Mouse (Mus musculus): ENCODE measurements around the gene Kdm5b. TPM values are rescaled to one million over a fixed set of nuclear protein-coding genes. Genes with fewer than 3 reads are reported as not detected.

The Kdm5b gene
- polyA plus RNA-seq, 1 experiment: not detected

DNA sequence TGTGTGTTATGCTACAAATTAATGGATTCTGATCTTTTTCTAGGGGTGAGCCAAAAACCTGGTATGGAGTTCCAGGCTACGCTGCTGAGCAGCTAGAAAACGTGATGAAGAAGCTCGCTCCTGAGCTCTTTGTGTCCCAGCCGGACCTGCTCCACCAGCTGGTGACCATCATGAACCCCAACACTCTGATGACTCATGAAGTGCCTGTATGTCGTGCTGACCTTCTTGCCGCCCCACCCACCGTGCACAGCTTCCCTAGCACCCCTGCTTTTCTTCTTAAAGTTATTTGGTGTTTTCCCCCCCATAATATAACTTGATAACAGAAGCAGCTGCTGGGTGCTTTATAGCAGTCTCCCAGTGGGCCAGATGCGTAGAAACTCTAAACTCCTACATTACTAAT, 45.7 kb downstream of the Kdm5b start:
- no peak overlapping the region for H3K4me3 ChIP-seq (ENCODE audit: insufficient read depth, low read depth, low read length)
- H3K4me1 ChIP-seq (ENCODE audit: control insufficient read depth, insufficient read depth, low read length): no peaks in the 10 kb centered on the region
- no peak overlapping the region for H3K27ac ChIP-seq (ENCODE audit: insufficient read depth, low read depth, low read length)
- WGBS: 84% methylated on average over 8 of the region's 8 CpGs
- TF ChIP-seq POLR2A (IDR thresholded peaks at IDR 0.05; ENCODE audit: insufficient read depth, low read depth, low read length): no peak
- no peak for TF ChIP-seq CTCF (IDR thresholded peaks at IDR 0.05; ENCODE audit: insufficient read depth, low read depth, low read length)

DNA sequence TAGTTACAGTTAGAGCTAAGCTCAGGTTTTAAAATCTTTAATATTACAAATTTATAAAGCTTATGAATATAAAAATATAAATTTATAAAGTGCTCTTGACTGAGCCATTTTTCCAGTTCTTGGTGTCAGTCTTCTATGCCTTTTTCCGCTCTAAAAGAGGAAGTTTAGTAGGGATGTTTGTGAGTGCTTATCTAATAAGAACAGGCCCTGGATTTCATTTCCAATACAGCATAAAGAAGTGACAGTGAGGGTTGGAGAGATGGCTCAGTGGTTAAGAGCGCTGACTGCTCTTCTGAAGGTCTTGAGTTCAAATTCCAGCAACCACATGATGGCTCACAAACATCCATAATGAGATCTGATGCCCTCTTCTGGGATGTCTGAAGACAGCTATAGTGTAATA, 46.4 kb downstream of the Kdm5b start:
- H3K27ac ChIP-seq (ENCODE audit: insufficient read depth, low read depth, low read length): no peak overlapping the region
- no peak overlapping the region for H3K4me3 ChIP-seq (ENCODE audit: insufficient read depth, low read depth, low read length)
- TF ChIP-seq POLR2A (IDR thresholded peaks at IDR 0.05; ENCODE audit: insufficient read depth, low read depth, low read length) (no peak), CTCF (IDR thresholded peaks at IDR 0.05; ENCODE audit: insufficient read depth, low read depth, low read length) (no peak)
- no peaks in the 10 kb centered on the region for H3K4me1 ChIP-seq (ENCODE audit: control insufficient read depth, insufficient read depth, low read length)
- WGBS: 99% methylated on average over 2 of the region's 2 CpGs

DNA sequence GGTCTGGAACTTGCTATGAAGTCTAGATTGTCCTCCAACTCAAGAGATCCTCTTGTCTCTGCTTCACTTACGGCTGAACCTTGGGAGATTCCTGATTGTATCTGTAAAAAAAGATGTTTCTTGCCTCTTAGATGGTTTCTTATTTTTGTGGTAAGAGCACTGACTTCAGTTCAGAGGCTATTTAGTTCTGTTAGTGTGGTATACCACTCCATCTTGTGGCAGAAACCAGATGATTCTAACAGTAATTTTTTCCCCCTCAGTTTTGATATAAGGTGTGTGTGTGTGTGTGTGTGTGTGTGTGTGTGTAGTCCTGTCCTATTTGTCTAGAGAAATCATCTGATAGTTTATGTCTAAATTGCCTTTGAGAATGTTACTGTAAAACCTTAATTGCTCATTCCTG, 47.3 kb downstream of the Kdm5b start:
- Histone ChIP-seq H3K4me3 (ENCODE audit: insufficient read depth, low read depth, low read length) (no peak overlapping the region), H3K4me1 (ENCODE audit: control insufficient read depth, insufficient read depth, low read length) (no peaks in the 10 kb centered on the region), H3K27ac (ENCODE audit: insufficient read depth, low read depth, low read length) (no peak overlapping the region)
- no peak for TF ChIP-seq POLR2A (IDR thresholded peaks at IDR 0.05; ENCODE audit: insufficient read depth, low read depth, low read length)
- TF ChIP-seq CTCF (IDR thresholded peaks at IDR 0.05; ENCODE audit: insufficient read depth, low read depth, low read length): no peak
- WGBS: 88% methylated on average over 1 of the region's 1 CpGs

DNA sequence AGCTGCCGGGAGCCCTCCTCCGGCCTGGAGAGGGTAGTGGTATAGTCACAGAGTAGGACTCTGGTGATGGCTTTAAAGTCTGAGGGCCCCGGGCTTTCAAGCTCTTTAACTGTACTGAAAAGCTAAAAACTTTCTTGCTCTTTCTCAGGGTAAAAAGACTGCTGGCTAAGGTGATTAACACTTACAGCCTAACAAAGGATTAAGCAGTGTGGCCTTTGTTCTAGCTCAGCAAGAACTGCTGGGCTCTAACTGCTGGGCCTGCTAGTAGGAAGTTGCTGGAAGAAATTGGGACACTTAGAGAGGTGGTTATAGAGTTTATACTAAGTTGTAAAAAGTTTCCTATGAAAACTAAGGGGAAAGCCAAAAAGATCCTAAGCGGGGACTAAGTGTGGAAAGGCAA, 49.2 kb downstream of the Kdm5b start:
- no peaks in the 10 kb centered on the region for H3K4me1 ChIP-seq (ENCODE audit: control insufficient read depth, insufficient read depth, low read length)
- WGBS: 37% methylated on average over 4 of the region's 4 CpGs
- no peak for TF ChIP-seq CTCF (IDR thresholded peaks at IDR 0.05; ENCODE audit: insufficient read depth, low read depth, low read length)
- TF ChIP-seq POLR2A (IDR thresholded peaks at IDR 0.05; ENCODE audit: insufficient read depth, low read depth, low read length): no peak
- H3K27ac ChIP-seq (ENCODE audit: insufficient read depth, low read depth, low read length): no peak overlapping the region
- no peak overlapping the region for H3K4me3 ChIP-seq (ENCODE audit: insufficient read depth, low read depth, low read length)

DNA sequence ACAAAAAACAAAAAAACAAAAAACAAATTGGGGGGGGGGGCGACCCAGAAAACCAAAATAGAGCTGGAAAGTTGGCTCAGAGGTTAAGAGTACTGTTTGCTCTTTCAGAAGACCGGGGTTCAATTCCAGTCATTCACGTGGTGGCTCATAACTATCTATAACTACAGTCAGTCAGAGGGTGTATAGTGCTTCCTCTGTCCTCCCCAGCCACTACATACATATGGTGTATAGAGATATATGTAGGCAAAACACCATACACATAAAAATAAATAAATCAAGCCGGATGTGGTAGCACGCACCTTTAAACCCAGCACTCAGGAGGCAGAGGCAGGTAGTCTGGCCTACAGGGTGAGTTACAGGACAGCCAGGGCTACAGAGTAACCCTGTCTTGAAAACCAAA, 54.6 kb downstream of the Kdm5b start:
- 93% methylated on average over 5 of the region's 5 CpGs for WGBS
- TF ChIP-seq POLR2A (IDR thresholded peaks at IDR 0.05; ENCODE audit: insufficient read depth, low read depth, low read length) (no peak), CTCF (IDR thresholded peaks at IDR 0.05; ENCODE audit: insufficient read depth, low read depth, low read length) (no peak)
- H3K4me1 ChIP-seq (ENCODE audit: control insufficient read depth, insufficient read depth, low read length): no peaks in the 10 kb centered on the region

DNA sequence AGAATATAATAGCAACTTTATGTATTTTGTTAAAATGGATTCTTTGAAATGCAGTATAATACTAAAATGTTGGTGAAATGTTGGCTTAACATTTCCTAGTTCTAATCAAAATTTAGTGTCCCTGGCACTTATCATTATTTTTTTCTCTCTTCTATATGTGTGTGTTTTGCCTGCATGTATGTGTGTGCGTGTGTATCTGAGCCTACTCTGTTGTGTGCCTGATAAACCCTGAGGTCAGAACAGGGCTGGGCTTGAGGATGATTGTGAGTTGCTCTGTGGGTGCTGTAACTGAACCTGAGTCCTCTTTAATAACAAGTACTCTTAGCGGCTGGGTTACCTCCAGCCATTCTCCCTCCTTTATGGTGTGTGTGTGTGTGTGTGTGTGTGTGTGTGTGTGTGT, 55.0 kb downstream of the Kdm5b start:
- H3K4me1 ChIP-seq (ENCODE audit: control insufficient read depth, insufficient read depth, low read length): no peaks in the 10 kb centered on the region
- TF ChIP-seq CTCF (IDR thresholded peaks at IDR 0.05; ENCODE audit: insufficient read depth, low read depth, low read length) (no peak), POLR2A (IDR thresholded peaks at IDR 0.05; ENCODE audit: insufficient read depth, low read depth, low read length) (no peak)
- H3K4me3 ChIP-seq (ENCODE audit: insufficient read depth, low read depth, low read length): no peak overlapping the region
- no peak overlapping the region for H3K27ac ChIP-seq (ENCODE audit: insufficient read depth, low read depth, low read length)
- 97% methylated on average over 2 of the region's 2 CpGs for WGBS

More for the DNA sequence above, 54.6 kb downstream of the Kdm5b start:
- Histone ChIP-seq H3K27ac (ENCODE audit: insufficient read depth, low read depth, low read length) (no peak overlapping the region), H3K4me3 (ENCODE audit: insufficient read depth, low read depth, low read length) (no peak overlapping the region)

DNA sequence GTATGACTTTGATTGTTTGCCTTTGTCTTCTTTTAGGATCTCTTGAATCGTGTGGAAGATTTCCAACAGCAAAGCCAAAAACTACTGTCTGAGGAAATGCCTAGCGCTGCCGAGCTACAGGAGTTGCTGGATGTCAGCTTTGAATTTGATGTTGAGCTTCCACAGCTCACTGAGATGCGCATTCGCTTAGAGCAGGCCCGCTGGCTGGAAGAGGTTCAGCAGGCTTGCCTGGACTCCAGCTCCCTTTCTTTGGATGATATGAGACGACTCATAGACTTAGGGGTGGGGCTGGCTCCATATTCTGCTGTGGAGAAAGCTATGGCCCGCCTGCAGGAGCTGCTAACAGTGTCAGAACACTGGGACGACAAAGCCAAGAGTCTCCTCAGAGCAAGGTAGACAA, 57.7 kb downstream of the Kdm5b start:
- no peak for TF ChIP-seq POLR2A (IDR thresholded peaks at IDR 0.05; ENCODE audit: insufficient read depth, low read depth, low read length)
- H3K4me1 ChIP-seq (ENCODE audit: control insufficient read depth, insufficient read depth, low read length): no peaks in the 10 kb centered on the region
- no peak overlapping the region for H3K27ac ChIP-seq (ENCODE audit: insufficient read depth, low read depth, low read length)
- H3K4me3 ChIP-seq (ENCODE audit: insufficient read depth, low read depth, low read length): no peak overlapping the region
- 70% methylated on average over 9 of the region's 9 CpGs for WGBS

DNA sequence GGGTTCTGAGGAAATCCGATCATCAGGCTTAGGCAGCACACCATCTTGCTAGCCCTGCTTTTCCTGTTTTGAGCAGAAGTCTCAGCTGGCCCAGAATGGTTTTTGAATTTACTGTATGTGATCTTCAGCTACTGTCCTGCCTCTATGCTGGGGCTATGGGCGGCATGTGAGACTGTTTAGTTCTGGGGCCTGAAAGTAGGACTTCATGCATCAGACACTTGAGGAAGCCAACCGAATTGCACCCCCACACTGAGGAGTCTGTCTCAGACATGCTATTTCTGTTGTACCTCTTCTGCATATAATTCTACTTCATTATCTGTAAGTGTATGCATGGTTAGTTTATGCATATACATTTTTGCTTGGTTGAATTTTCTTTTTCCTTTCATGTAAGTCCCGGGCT, 65.4 kb downstream of the Kdm5b start:
- Histone ChIP-seq H3K4me1 (ENCODE audit: control insufficient read depth, insufficient read depth, low read length) (no peaks in the 10 kb centered on the region), H3K4me3 (ENCODE audit: insufficient read depth, low read depth, low read length) (no peak overlapping the region), H3K27ac (ENCODE audit: insufficient read depth, low read depth, low read length) (no peak overlapping the region)
- 84% methylated on average over 4 of the region's 4 CpGs for WGBS
- TF ChIP-seq CTCF (IDR thresholded peaks at IDR 0.05; ENCODE audit: insufficient read depth, low read depth, low read length): no peak

DNA sequence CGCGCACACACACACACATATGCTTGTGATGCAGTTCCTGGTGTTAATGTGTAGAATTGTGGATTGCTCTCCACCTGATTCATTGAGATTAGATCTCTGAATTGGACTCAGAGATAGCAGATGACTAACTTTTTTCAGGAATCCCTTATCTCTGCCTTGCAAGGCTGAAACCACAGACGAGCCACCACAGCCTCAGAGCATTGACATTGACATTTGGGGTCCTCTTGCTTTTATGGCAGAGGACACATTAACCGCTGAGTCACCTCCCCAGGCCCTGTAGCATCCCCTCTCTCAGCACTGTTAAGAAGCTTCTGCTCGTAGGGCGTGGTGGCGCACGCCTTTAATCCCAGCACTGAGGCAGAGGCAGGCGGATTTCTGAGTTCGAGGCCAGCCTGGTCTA, 69.5 kb downstream of the Kdm5b start:
- no peak for TF ChIP-seq POLR2A (IDR thresholded peaks at IDR 0.05; ENCODE audit: insufficient read depth, low read depth, low read length)
- TF ChIP-seq CTCF (IDR thresholded peaks at IDR 0.05; ENCODE audit: insufficient read depth, low read depth, low read length): no peak
- H3K4me3 ChIP-seq (ENCODE audit: insufficient read depth, low read depth, low read length): no peak overlapping the region
- H3K27ac ChIP-seq (ENCODE audit: insufficient read depth, low read depth, low read length): no peak overlapping the region
- WGBS: 95% methylated on average over 10 of the region's 10 CpGs
- H3K4me1 ChIP-seq (ENCODE audit: control insufficient read depth, insufficient read depth, low read length): no peaks in the 10 kb centered on the region

DNA sequence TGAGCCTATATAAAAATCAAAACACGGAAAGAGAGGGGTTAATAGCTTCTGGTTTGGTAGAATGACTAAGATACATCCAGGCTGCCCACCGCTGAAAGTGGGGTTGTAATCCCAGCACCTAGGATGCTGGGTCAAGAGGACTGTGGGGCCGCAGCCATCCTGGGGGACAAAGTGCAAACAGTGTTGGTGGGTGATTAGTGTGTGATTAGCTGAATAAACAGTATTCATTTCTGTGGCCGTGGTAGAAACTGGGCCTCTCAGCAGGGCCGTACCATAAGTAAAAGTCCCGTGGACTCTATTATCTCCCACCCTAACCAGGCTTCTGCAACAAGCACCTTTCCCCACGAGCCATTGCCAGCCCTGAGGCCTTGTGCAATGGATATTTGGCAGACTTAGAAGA, 74.3 kb downstream of the Kdm5b start:
- WGBS: 72% methylated on average over 7 of the region's 7 CpGs
- Histone ChIP-seq H3K27ac (ENCODE audit: insufficient read depth, low read depth, low read length) (no peak overlapping the region), H3K4me1 (ENCODE audit: control insufficient read depth, insufficient read depth, low read length) (peaks cover 6% of the 10 kb centered on the region), H3K4me3 (ENCODE audit: insufficient read depth, low read depth, low read length) (no peak overlapping the region)
- no peak for TF ChIP-seq POLR2A (IDR thresholded peaks at IDR 0.05; ENCODE audit: insufficient read depth, low read depth, low read length)
- no peak for TF ChIP-seq CTCF (IDR thresholded peaks at IDR 0.05; ENCODE audit: insufficient read depth, low read depth, low read length)

All from olfactory bulb, adult 2 months (tissue).